Mouse (Mus musculus): Measurements from ENCODE around the gene Fam107a. TPM values are rescaled to one million over a fixed set of nuclear protein-coding genes. Genes with fewer than 3 reads are reported as not detected.

Fam107a gene
- polyA plus RNA-seq, 1 experiment from 2014 or later = 0.36 TPM

DNA sequence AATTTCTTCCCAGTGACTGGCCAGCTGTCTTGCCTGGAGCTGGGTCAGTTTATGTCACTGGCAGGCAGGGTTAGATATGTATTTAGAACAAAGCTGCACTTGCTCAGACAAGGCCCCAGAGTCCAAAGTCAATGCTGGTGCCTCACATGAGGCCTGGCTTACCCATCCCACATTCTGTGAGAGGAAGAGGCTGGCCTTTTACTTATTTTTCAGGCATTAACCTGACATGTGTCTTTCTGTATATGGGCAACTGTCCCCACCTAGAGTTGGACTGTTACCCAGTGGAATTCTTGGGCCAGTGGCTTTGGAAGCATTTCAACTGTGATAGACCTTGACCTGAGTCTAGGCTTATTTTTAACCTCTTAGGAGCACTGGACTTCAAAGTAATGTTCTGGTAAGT is 9.1 kb upstream of the Fam107a start:
- Histone ChIP-seq H3K4me3 (ENCODE audit: low read depth, low read length) (no peak overlapping the region), H3K27ac (replicated peaks) (no peak overlapping the region), H3K4me2 (replicated peaks; ENCODE audit: low read depth) (no peak overlapping the region), H3K36me3 (ENCODE audit: control insufficient read depth, insufficient read depth, low read length) (no peaks in the 10 kb centered on the region), H3K9me3 (ENCODE audit: control insufficient read depth, low read length) (no peaks in the 10 kb centered on the region), H3K27me3 (ENCODE audit: control insufficient read depth, insufficient read depth, low read length) (no peaks in the 10 kb centered on the region), H3K9ac (ENCODE audit: low read length) (no peak overlapping the region), H3K4me1 (replicated peaks; ENCODE audit: control insufficient read depth, insufficient read depth) (no peaks in the 10 kb centered on the region)
- DNase-seq (ENCODE audit: low spot score) (no peak), ATAC-seq (ENCODE audit: low FRiP score, low TSS enrichment) (no peak)
- TF ChIP-seq CTCF (IDR thresholded peaks at IDR 0.05; ENCODE audit: low read depth) = no peak
- no peak for TF ChIP-seq EP300 (optimal IDR thresholded peaks at IDR 0.05)

DNA sequence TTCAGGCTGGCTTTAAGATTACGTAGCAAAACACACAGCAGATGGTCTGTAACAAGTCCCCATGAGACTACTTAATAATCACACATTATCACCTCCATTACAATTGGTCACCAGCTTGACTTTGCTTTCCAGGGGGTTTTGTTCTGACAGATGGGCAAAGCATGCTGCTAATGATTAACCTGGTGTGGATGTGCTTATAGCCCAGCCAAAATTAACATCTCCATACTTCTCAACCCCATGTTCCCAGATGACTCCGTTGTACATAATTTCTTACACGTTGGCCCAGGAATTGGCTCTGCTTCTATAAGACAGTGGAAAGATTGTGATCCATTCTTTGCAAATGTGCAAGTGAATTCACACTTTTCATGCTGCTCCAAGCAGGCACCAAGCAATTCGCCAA is 7.9 kb upstream of the Fam107a start:
- Histone ChIP-seq H3K4me1 (replicated peaks; ENCODE audit: control insufficient read depth, insufficient read depth) (no peaks in the 10 kb centered on the region), H3K36me3 (ENCODE audit: control insufficient read depth, insufficient read depth, low read length) (no peaks in the 10 kb centered on the region), H3K9me3 (ENCODE audit: control insufficient read depth, low read length) (no peaks in the 10 kb centered on the region), H3K27ac (replicated peaks) (no peak overlapping the region), H3K9ac (ENCODE audit: low read length) (no peak overlapping the region), H3K4me2 (replicated peaks; ENCODE audit: low read depth) (no peak overlapping the region), H3K4me3 (ENCODE audit: low read depth, low read length) (no peak overlapping the region), H3K27me3 (ENCODE audit: control insufficient read depth, insufficient read depth, low read length) (no peaks in the 10 kb centered on the region)
- ATAC-seq (ENCODE audit: low FRiP score, low TSS enrichment) = no peak
- DNase-seq (ENCODE audit: low spot score) = no peak
- TF ChIP-seq CTCF (IDR thresholded peaks at IDR 0.05; ENCODE audit: low read depth) = no peak
- no peak for TF ChIP-seq EP300 (optimal IDR thresholded peaks at IDR 0.05)
- WGBS = 78% methylated on average over 4 of the region's 4 CpGs

DNA sequence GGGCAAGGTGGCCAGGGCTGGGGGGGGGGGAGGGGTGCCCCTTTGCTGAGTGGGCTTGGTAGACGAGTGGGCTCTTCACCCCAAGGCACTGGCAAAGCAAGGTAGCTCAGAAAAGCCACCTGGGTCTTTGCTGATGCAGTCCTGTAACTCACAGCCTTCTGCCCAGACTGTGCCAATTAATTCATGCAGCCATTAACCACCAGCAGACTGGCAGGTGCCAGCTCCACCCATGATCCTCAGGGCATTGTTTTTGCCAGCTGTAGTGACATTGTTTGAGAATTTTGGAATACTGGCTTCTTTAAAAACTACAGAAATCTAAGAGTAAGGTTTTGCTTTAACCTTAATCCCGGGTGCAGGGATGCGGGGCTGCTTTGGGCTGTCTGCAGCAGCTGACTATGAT is 2.7 kb upstream of the Fam107a start:
- Histone ChIP-seq H3K9me3 (ENCODE audit: control insufficient read depth, low read length) (no peaks in the 10 kb centered on the region), H3K9ac (ENCODE audit: low read length) (no peak overlapping the region), H3K27ac (replicated peaks) (no peak overlapping the region), H3K27me3 (ENCODE audit: control insufficient read depth, insufficient read depth, low read length) (peaks cover 4% of the 10 kb centered on the region; the same call in 1 of the 2 replicates), H3K36me3 (ENCODE audit: control insufficient read depth, insufficient read depth, low read length) (no peaks in the 10 kb centered on the region), H3K4me2 (replicated peaks; ENCODE audit: low read depth) (no peak overlapping the region), H3K4me1 (replicated peaks; ENCODE audit: control insufficient read depth, insufficient read depth) (no peaks in the 10 kb centered on the region), H3K4me3 (ENCODE audit: low read depth, low read length) (no peak overlapping the region)
- 74% methylated on average over 3 of the region's 3 CpGs for WGBS
- ATAC-seq (ENCODE audit: low FRiP score, low TSS enrichment) (no peak), DNase-seq (ENCODE audit: low spot score) (no peak)
- TF ChIP-seq CTCF (IDR thresholded peaks at IDR 0.05; ENCODE audit: low read depth) (no peak), EP300 (optimal IDR thresholded peaks at IDR 0.05) (no peak)

DNA sequence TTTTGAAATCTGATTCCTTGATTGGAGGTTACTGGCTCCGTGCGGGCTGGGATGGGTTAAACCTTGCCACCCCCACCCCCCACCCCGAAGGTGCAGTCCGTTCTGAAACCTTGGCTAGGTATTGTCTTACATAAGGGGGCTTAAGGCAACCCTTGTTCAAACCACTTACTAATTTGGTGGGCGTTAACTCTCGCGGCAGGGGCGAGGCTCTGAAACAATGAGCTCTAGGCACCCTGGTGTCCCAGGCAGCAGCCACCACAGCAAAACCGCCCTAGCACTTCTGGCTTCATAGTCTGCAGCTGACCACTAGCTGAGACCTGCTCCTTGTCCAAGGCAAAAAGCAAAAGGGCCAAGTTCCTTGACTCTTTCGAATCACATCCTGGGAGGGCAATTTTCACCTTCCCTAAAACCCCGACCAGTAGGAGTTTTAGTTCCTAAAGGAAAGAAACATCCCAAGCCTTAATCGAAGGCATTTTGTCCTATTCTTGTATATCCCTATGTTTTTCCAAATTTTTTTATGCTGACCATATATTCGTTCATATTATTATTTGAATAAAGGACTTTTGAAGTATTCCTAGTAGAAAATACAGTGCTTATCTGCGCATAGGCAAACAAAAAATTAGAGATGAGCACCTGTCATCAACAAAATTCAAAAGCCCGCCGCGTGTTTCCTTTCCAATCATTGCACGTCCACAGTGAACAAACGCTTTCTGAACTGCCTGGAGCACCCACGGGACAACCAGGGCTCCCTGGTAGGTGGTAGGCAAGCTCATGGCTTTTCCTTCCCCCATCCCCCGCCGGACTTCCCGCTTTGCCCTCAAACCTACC is 1.2 kb downstream of the Fam107a start:
- TF ChIP-seq EP300 (optimal IDR thresholded peaks at IDR 0.05) (no peak), CTCF (IDR thresholded peaks at IDR 0.05; ENCODE audit: low read depth) (no peak)
- peaks cover 4% of the 10 kb centered on the region; the same call in 1 of the 2 replicates for H3K27me3 ChIP-seq (ENCODE audit: control insufficient read depth, insufficient read depth, low read length)
- H3K4me1 ChIP-seq (replicated peaks; ENCODE audit: control insufficient read depth, insufficient read depth) = no peaks in the 10 kb centered on the region
- no peak overlapping the region for H3K27ac ChIP-seq (replicated peaks)
- no peak for DNase-seq (ENCODE audit: low spot score)
- H3K4me2 ChIP-seq (replicated peaks; ENCODE audit: low read depth) = peak overlapping the region; percentile 33
- H3K4me3 ChIP-seq (ENCODE audit: low read depth, low read length) = peak overlapping the region; percentile 8; the same call in 1 of the 2 replicates
- no peak overlapping the region for H3K9ac ChIP-seq (ENCODE audit: low read length)
- WGBS = 5% methylated on average over 23 of the region's 23 CpGs
- no peaks in the 10 kb centered on the region for H3K36me3 ChIP-seq (ENCODE audit: control insufficient read depth, insufficient read depth, low read length)
- no peak for ATAC-seq (ENCODE audit: low FRiP score, low TSS enrichment)
- H3K9me3 ChIP-seq (ENCODE audit: control insufficient read depth, low read length) = no peaks in the 10 kb centered on the region

DNA sequence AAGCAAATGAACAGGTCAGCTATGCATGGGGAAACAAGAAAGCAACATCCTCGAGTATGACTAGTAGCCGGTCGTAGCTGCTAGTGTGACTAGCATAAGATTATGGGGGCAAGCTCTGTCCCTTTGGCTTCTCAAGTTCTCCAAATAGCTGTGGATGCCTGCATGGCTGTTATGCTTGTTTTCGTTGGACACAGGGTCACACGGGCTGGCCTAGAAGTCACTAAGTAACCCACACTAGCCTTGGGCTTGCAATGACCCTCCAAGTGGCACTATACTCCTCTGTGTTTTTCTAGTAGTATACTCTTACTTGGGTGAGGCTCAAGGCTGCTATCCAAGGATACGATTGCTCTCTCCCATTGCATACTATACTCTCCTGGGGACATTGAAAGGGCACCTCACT is 2.7 kb downstream of the Fam107a start:
- WGBS = 86% methylated on average over 6 of the region's 6 CpGs
- H3K36me3 ChIP-seq (ENCODE audit: control insufficient read depth, insufficient read depth, low read length) = no peaks in the 10 kb centered on the region
- no peak for TF ChIP-seq CTCF (IDR thresholded peaks at IDR 0.05; ENCODE audit: low read depth)
- TF ChIP-seq EP300 (optimal IDR thresholded peaks at IDR 0.05) = no peak
- H3K4me3 ChIP-seq (ENCODE audit: low read depth, low read length) = no peak overlapping the region
- ATAC-seq (ENCODE audit: low FRiP score, low TSS enrichment) (no peak), DNase-seq (ENCODE audit: low spot score) (no peak)
- peaks cover 4% of the 10 kb centered on the region; the same call in 1 of the 2 replicates for H3K27me3 ChIP-seq (ENCODE audit: control insufficient read depth, insufficient read depth, low read length)
- no peak overlapping the region for H3K4me2 ChIP-seq (replicated peaks; ENCODE audit: low read depth)
- H3K9me3 ChIP-seq (ENCODE audit: control insufficient read depth, low read length) = no peaks in the 10 kb centered on the region
- no peak overlapping the region for H3K27ac ChIP-seq (replicated peaks)
- H3K4me1 ChIP-seq (replicated peaks; ENCODE audit: control insufficient read depth, insufficient read depth) = no peaks in the 10 kb centered on the region
- no peak overlapping the region for H3K9ac ChIP-seq (ENCODE audit: low read length)

DNA sequence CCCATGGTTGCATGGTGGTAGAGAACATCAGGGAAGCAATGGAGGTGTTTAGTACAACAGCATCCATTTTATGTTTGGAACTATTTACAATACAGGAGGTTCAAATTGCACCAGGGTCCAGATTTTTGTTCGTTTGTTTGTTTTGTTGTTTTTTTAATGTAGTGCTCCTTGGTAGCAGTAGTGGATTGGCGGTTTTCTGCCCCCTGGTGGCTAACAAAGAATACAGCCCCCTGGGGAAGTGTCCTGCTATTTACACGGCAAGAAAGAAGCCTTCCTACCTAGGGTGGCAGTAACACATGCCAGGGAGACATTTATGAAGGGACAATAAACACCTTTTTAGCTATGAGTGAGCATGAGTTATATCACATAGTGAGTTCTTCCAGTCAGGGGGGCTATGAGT is 3.3 kb downstream of the Fam107a start:
- no peaks in the 10 kb centered on the region for H3K4me1 ChIP-seq (replicated peaks; ENCODE audit: control insufficient read depth, insufficient read depth)
- TF ChIP-seq EP300 (optimal IDR thresholded peaks at IDR 0.05) (no peak), CTCF (IDR thresholded peaks at IDR 0.05; ENCODE audit: low read depth) (peak; percentile 67)
- H3K9ac ChIP-seq (ENCODE audit: low read length) = no peak overlapping the region
- H3K36me3 ChIP-seq (ENCODE audit: control insufficient read depth, insufficient read depth, low read length) = no peaks in the 10 kb centered on the region
- no peaks in the 10 kb centered on the region for H3K9me3 ChIP-seq (ENCODE audit: control insufficient read depth, low read length)
- WGBS = 23% methylated on average over 3 of the region's 3 CpGs
- no peak overlapping the region for H3K4me3 ChIP-seq (ENCODE audit: low read depth, low read length)
- DNase-seq (ENCODE audit: low spot score) (peak; percentile 32), ATAC-seq (ENCODE audit: low FRiP score, low TSS enrichment) (no peak)
- no peak overlapping the region for H3K27ac ChIP-seq (replicated peaks)
- peaks cover 4% of the 10 kb centered on the region; the same call in 1 of the 2 replicates for H3K27me3 ChIP-seq (ENCODE audit: control insufficient read depth, insufficient read depth, low read length)
- H3K4me2 ChIP-seq (replicated peaks; ENCODE audit: low read depth) = no peak overlapping the region

Data from stomach, postnatal 0 days (tissue).